Mouse (Mus musculus): ENCODE data around the gene Prx. TPM values are rescaled to one million over a fixed set of nuclear protein-coding genes. Genes with fewer than 3 reads are reported as not detected.

Prx gene
- total RNA-seq, 2 experiments from 2014 or later = 0.38 to 0.39 TPM

DNA sequence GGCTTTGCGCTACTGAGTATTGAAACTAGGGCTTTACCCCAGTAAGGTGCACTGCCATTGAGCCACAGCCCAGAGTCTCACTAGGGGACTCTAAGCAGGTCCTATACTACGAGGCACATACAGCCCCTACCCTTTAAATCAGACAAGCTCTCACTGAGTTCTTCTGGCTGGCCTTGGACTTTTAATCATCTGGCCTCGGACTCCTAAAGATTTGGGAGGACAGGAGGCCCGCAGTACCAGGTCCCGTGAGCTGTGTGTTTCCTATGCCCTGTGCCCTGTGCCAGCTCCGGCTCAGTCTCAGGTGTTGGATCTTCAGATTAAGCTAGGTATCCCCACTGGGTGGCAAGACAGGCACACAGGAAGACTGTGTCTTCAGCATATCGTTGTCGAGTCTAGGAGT, 38.9 kb downstream of the Prx start:
- Histone ChIP-seq H3K27ac (no peak overlapping the region), H3K4me3 (no peak overlapping the region)
- no peak for DNase-seq (ENCODE audit: low spot score in 2 of 2)
- TF ChIP-seq CTCF (conservative IDR thresholded peaks at IDR 0.05) = no peak

GRCm38 (mm10) chr7:27538797-27539196, 39.7 kb downstream of the Prx start:
- no peak for DNase-seq (ENCODE audit: low spot score in 2 of 2)
- TF ChIP-seq CTCF (conservative IDR thresholded peaks at IDR 0.05) = no peak
- no peak overlapping the region for H3K4me3 ChIP-seq
- no peak overlapping the region for H3K27ac ChIP-seq

GRCm38 (mm10) chr7:27540521-27540920, 41.4 kb downstream of the Prx start:
- TF ChIP-seq CTCF (conservative IDR thresholded peaks at IDR 0.05) = no peak
- Histone ChIP-seq H3K27ac (peak overlapping the region; percentile 97), H3K4me3 (peak overlapping the region; percentile 88; the same call in 1 of the 2 replicates)
- no peak for DNase-seq (ENCODE audit: low spot score in 2 of 2)

- H3K27ac ChIP-seq = peak overlapping the region; percentile 97
- TF ChIP-seq CTCF (conservative IDR thresholded peaks at IDR 0.05) = no peak
- DNase-seq (ENCODE audit: low spot score in 2 of 2) = no peak
- peak overlapping the region; percentile 88 for H3K4me3 ChIP-seq
Measured at GRCm38 (mm10) chr7:27540935-27541334, 41.8 kb downstream of the Prx start.

- TF ChIP-seq CTCF (conservative IDR thresholded peaks at IDR 0.05) = no peak
- Histone ChIP-seq H3K27ac (peak overlapping the region; percentile 97), H3K4me3 (peak overlapping the region; percentile 88)
- DNase-seq (ENCODE audit: low spot score in 2 of 2) = peak; percentile 89 to 93
Measured at GRCm38 (mm10) chr7:27541431-27541830, 42.3 kb downstream of the Prx start.

GRCm38 (mm10) chr7:27541922-27542321, 42.8 kb downstream of the Prx start:
- Histone ChIP-seq H3K27ac (peak overlapping the region; percentile 97), H3K4me3 (peak overlapping the region; percentile 88)
- no peak for TF ChIP-seq CTCF (conservative IDR thresholded peaks at IDR 0.05)
- DNase-seq (ENCODE audit: low spot score in 2 of 2) = no peak

DNA sequence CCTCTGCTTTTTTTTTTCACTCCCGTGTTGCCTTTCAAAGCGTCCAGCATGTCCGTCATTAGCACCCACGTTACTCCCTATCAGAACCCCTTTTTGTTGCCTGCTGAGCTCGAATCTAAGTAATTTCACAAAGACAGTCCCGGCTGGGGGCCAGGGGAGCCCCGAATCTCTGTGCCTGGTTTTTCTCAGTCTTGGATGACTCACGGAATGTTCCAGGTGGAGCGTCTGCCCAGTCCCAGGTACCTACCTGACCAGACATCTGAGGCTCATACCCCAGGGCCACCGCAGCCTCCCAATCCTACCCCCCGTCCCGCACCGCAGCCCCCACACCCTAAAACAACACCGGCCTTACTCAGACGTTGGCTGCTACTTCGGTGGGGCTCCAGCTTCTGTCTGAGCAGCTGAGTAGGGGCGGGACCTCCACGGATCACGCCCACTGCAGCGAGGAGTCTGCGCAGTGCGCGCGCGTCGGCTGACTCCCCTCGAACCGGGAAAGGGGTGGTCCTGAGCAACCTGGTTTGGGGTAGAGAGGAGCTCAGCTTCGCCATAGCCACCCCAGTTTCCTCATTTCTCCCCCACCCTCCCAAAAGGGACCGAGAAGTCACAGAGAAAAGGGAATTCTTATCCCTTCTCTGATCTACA, 43.4 kb downstream of the Prx start:
- TF ChIP-seq CTCF (conservative IDR thresholded peaks at IDR 0.05) = no peak
- Histone ChIP-seq H3K4me3 (peak overlapping the region; percentile 88), H3K27ac (peak overlapping the region; percentile 97)
- peak; percentile 90 to 95 for DNase-seq (ENCODE audit: low spot score in 2 of 2)

DNA sequence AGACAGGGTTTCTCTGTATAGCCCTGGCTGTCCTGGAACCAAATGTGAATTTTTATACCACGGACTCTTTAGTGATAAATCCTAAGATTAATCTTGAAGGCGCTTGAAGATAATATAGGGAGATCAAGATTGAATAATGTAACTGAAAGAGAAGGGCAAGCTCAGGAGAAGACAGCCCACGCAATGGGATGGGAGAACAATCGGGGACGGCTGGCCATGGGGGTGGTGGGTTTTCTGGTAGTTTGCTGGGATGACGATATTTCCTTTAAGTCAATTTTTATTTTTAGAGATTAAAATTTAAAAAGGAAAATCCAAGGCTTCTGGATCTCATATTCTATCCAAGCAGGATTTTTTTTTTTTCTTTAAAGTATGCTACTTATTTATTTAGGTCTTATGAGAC, 43.9 kb downstream of the Prx start:
- TF ChIP-seq CTCF (conservative IDR thresholded peaks at IDR 0.05) = no peak
- peak overlapping the region; percentile 88 for H3K4me3 ChIP-seq
- no peak for DNase-seq (ENCODE audit: low spot score in 2 of 2)
- H3K27ac ChIP-seq = peak overlapping the region; percentile 97

GRCm38 (mm10) chr7:27543851-27544250, 44.7 kb downstream of the Prx start:
- H3K27ac ChIP-seq = peak overlapping the region; percentile 97
- TF ChIP-seq CTCF (conservative IDR thresholded peaks at IDR 0.05) = no peak
- no peak overlapping the region for H3K4me3 ChIP-seq
- no peak for DNase-seq (ENCODE audit: low spot score in 2 of 2)

- Histone ChIP-seq H3K4me3 (no peak overlapping the region), H3K27ac (peak overlapping the region; percentile 39; the same call in 1 of the 2 replicates)
- TF ChIP-seq CTCF (conservative IDR thresholded peaks at IDR 0.05) = no peak
- DNase-seq (ENCODE audit: low spot score in 2 of 2) = no peak
Measured at GRCm38 (mm10) chr7:27544675-27545370, 45.7 kb downstream of the Prx start.

DNA sequence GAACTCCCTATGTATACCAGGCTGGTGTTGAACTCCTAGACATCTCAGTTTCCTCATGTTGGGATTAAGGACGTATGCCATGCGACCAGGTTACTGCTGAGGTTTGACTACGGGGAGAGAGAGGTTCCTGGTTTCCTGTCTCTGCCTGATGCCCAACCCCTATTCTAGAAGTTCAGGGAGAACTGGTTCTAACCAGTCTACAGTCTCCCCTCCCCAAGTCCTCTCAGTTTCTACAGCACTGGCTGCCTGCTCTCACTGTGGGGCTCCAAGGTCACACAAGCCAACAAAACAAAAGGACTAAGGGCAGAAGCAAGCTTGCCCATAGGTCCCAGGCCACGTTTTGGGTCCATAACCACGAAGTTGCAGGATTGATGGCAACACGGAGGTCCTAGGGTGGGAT, 50.5 kb downstream of the Prx start:
- Histone ChIP-seq H3K27ac (no peak overlapping the region), H3K4me3 (no peak overlapping the region)
- TF ChIP-seq CTCF (conservative IDR thresholded peaks at IDR 0.05) = no peak
- DNase-seq (ENCODE audit: low spot score in 2 of 2) = no peak

DNA sequence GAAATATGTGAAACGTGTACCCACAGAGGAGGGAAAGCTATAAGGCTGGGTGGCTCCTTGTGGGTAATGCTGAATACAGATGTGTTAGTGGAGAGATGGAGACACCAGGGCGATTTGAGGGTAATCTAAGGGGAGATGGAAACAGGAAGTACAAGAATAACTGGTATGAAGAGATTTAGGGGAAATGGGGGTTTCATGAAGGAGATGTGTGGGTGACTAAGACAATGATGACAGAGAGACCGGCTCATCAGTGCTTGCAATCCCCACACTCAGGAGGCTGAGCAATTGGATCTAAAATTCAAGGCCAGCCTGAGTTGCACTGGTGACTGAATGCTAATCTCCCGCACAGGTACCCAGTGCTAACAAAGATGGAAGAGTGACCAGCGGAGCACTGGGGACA, 52.9 kb downstream of the Prx start:
- no peak for TF ChIP-seq CTCF (conservative IDR thresholded peaks at IDR 0.05)
- Histone ChIP-seq H3K4me3 (peak overlapping the region; percentile 79), H3K27ac (peak overlapping the region; percentile 90)
- no peak for DNase-seq (ENCODE audit: low spot score in 2 of 2)

- no peak for TF ChIP-seq CTCF (conservative IDR thresholded peaks at IDR 0.05)
- Histone ChIP-seq H3K27ac (peak within 1 kb of the TSS; percentile 90), H3K4me3 (peak within 1 kb of the TSS; percentile 79)
- DNase-seq (ENCODE audit: low spot score in 2 of 2) = peak; percentile 97 to 99
Measured at GRCm38 (mm10) chr7:27552931-27553513, 53.9 kb downstream of the Prx start, which contains the start of the genes Pld3 and 2310022A10Rik. Gene Pld3, minus strand, starts transcription at chr7:27553218. Gene 2310022A10Rik, plus strand, starts transcription at chr7:27553233.

All from layer of hippocampus, adult 2 months (tissue).